Mouse (Mus musculus) liver, embryonic 14.5 days (tissue): ENCODE results near the gene Sh3rf1. TPM values are rescaled to one million over a fixed set of nuclear protein-coding genes. Genes with fewer than 3 reads are reported as not detected.

Source experiments
- ATAC-seq: fragments of 200-750 bp; cut with Nextera tagmentation; 2 replicates; pipeline ENCODE4 v1.8.0; 2017; ENCODE audit warnings: moderate number of reproducible peaks, mild to moderate bottlenecking, moderate library complexity; ENCODE audit not compliant: insufficient read depth
- DNase-seq, 3 experiments: peaks; one replicate each; pipeline ENCODE4 v3.0.0-alpha.2; 2012 to 2013; ENCODE audit warnings: low read depth in 3 of 3, low spot score in 3 of 3
- H3K27ac ChIP-seq: fragments of 300-500 bp; sonication (generic); 2 replicates; pipeline ENCODE4 v1.5.1; 2014; ENCODE audit warnings: moderate library complexity, mild to moderate bottlenecking, control low read depth, inconsistent platforms
- H3K27me3 ChIP-seq: fragments of 300-500 bp; sonication (generic); 2 replicates; pipeline ENCODE4 v1.6.1; 2014; ENCODE audit warnings: mild to moderate bottlenecking, low read length, moderate library complexity; ENCODE audit not compliant: control insufficient read depth, insufficient read depth
- H3K36me3 ChIP-seq: fragments of 300-500 bp; sonication (generic); replicated peaks from 2 replicates; pipeline ENCODE4 v1.6.1; 2014; ENCODE audit warnings: low read depth; ENCODE audit not compliant: control insufficient read depth, insufficient read depth
- H3K4me1 ChIP-seq, 2 experiments: fragments of 200-500 bp in 1 of 2; fragments of 300-500 bp in 1 of 2; sonication (generic) in 1 of 2; replicated peaks; 2 replicates each; pipeline ENCODE4 v1.6.1; 2012 to 2014; ENCODE audit warnings: antibody characterized with exemption in 1 of 2, inconsistent platforms in 1 of 2, low read length in 1 of 2; ENCODE audit not compliant: control insufficient read depth in 2 of 2, insufficient read depth in 2 of 2
- H3K4me2 ChIP-seq: fragments of 300-500 bp; sonication (generic); 2 replicates; pipeline ENCODE4 v1.6.1; 2014; ENCODE audit warnings: low read depth, mild to moderate bottlenecking, control low read depth, moderate library complexity
- H3K4me3 ChIP-seq, 2 experiments: fragments of 200-500 bp in 1 of 2; fragments of 300-500 bp in 1 of 2; sonication (generic) in 1 of 2; 2 replicates each; pipeline ENCODE4 v1.5.1; 2012 to 2014; ENCODE audit warnings: low read depth in 2 of 2, low read length in 2 of 2, mild to moderate bottlenecking in 2 of 2, control low read depth in 1 of 2, inconsistent platforms in 1 of 2, moderate library complexity in 1 of 2; ENCODE audit not compliant: insufficient read depth in 1 of 2
- H3K9ac ChIP-seq: fragments of 300-500 bp; sonication (generic); replicated peaks from 2 replicates; pipeline ENCODE4 v1.6.1; 2014; ENCODE audit warnings: mild to moderate bottlenecking, control low read depth, moderate library complexity
- H3K9me3 ChIP-seq: fragments of 300-500 bp; sonication (generic); 2 replicates; pipeline ENCODE4 v1.6.1; 2016; ENCODE audit warnings: low read length, mixed read lengths; ENCODE audit not compliant: control insufficient read depth
- CTCF ChIP-seq: IDR thresholded peaks from 2 replicates; pipeline ENCODE4 v1.5.1; 2016; ENCODE audit warnings: antibody characterized with exemption, low read depth, control low read depth
- EP300 ChIP-seq: IDR thresholded peaks from 2 replicates; pipeline ENCODE4 v1.6.1; 2016; ENCODE audit warnings: antibody characterized with exemption, low read depth
- WGBS: fragments of 180-500 bp; shearing (Covaris S2); extraction: QIAGEN DNeasy Blood & Tissue Kit; methylation state at CpG from one replicate; pipeline ENCODE4 v1.1.7; 2014; ENCODE audit not compliant: insufficient replicate concordance; 5-methylcytosine and 5-hydroxymethylcytosine counted together
- polyA plus RNA-seq, 2 experiments: library from polyadenylated mRNA; depleted of rRNA in 1 of 2; stranded (reverse) in 1 of 2; unstranded in 1 of 2; fragments of >200 nt; fragmentation: Nextera tagmentation in 1 of 2; extraction: Ambion mirVana in 1 of 2; gene quantifications; 2 replicates each; pipeline versions ENCODE4 v1.2.1 to v1.2.3; 2012 to 2014

Gene Sh3rf1
- polyA plus RNA-seq, 2 experiments = 0.61 to 0.85 TPM

DNA sequence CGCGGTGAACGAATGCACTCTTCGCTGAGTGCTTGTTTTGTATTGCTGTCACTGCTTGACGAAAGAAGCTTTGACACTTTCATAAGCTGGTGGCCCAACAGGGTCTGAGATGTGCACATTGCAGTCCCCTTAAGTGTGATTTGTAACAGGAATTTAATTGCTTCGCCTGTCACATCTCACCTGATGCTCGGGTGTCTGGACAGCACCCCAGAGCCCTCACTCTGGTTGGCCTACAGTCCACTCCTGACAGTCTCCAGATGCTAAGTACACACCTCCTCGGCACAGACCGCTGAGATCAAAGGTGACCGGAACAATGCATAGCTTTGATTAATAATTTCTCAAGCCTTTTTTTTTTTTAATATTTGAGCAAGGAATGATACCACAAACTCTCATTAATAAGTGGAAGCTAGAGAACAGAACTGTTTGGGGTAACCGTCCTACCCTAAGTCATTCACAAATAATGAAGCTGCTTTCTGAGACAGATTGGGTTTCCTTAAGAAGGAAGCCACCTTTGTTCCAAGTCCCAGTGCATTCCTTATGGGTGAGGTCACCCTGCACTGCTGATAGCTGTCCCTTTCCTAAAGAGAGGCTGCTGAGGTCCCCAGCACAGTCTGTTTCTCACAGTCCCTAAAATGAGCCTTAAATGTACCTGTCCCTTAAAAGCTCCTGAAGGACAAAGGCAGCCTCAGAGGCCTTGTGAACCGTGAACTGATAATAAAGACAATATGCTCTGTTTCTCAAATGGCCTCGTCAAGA is 23.8 kb downstream of the Sh3rf1 start:
- no peaks in the 10 kb centered on the region for H3K4me1 ChIP-seq
- ATAC-seq = no peak
- whole genome bisulfite sequencing = 70% methylated on average over 13 of the region's 13 CpGs
- H3K9ac ChIP-seq = no peak overlapping the region
- TF ChIP-seq EP300 = no peak
- no peak for TF ChIP-seq CTCF
- no peaks in the 10 kb centered on the region for H3K9me3 ChIP-seq
- no peak overlapping the region for H3K4me2 ChIP-seq
- H3K27me3 ChIP-seq = no peaks in the 10 kb centered on the region
- DNase-seq = no peak
- no peaks in the 10 kb centered on the region for H3K36me3 ChIP-seq
- no peak overlapping the region for H3K27ac ChIP-seq
- H3K4me3 ChIP-seq = no peak overlapping the region

DNA sequence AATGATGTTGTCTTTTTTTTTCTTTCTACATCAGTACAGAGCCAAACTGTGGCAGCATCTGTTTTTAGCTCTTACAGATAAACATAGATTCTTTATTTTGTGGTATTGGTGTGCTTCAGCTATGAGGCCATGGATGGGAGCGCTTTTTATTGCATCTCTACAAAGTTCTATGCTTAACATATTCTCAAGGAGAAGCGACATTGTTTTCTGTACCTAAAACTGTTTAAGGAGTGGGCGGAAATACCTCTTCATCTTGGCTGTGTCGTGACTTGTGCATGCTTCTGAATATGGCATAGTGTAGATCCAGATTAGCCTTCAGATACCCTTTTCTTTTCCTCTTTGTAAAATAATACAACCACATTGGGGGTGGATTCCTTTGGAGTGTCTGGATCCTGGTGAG is 25.8 kb downstream of the Sh3rf1 start:
- WGBS = 66% methylated on average over 4 of the region's 4 CpGs
- Histone ChIP-seq H3K9ac (no peak overlapping the region), H3K4me3 (no peak overlapping the region), H3K4me2 (no peak overlapping the region), H3K36me3 (no peaks in the 10 kb centered on the region), H3K9me3 (no peaks in the 10 kb centered on the region), H3K27me3 (no peaks in the 10 kb centered on the region), H3K27ac (no peak overlapping the region), H3K4me1 (no peaks in the 10 kb centered on the region)
- TF ChIP-seq EP300 = no peak
- no peak for TF ChIP-seq CTCF
- ATAC-seq (no peak), DNase-seq (no peak)

DNA sequence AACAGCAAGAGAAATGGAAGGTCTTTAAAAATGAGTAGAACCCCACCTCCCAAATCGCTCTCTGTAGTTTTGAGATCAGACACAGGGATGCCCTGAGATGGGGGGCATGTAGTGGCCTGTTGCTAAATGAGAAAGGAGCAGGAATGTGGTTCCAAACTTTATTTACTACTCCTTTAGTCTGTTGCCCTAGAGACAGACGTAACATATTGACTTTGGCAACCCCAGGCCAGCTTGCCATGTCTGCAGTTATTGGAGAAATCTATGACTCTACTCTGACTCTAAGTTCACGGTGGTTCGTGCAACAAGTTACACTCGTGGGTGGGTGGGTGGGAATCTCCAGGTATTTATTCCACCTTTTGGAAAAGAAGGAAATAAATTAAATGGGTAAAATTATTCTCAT is 30.5 kb downstream of the Sh3rf1 start:
- Histone ChIP-seq H3K9ac (no peak overlapping the region), H3K36me3 (no peaks in the 10 kb centered on the region), H3K27me3 (no peaks in the 10 kb centered on the region), H3K4me3 (no peak overlapping the region), H3K4me2 (no peak overlapping the region), H3K4me1 (peaks cover 0 to 3% of the 10 kb centered on the region in 2 experiments; a peak in 2 of 4 replicates), H3K27ac (no peak overlapping the region), H3K9me3 (no peaks in the 10 kb centered on the region)
- DNase-seq (no peak), ATAC-seq (no peak)
- TF ChIP-seq CTCF (no peak), EP300 (no peak)
- WGBS = 62% methylated on average over 5 of the region's 5 CpGs

DNA sequence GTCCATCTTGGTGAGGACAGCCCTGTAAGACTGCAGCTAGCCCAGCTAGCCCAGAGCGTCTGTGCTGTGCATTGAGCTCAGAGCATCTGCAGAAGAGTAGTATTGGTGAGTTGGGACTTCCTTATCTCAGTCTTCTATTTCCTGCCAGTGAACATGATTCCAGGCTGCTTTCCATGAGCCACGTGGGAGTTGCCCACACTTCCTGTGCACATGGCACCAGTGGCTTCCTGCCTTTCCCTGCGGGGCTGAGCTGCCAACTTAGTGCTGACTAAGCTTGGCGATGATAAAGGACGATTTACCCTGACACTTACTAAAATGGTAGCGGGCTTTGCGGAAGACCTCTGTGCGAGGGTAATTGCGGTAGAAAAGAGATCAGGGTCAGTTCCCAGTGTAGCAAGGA is 35.2 kb downstream of the Sh3rf1 start:
- Histone ChIP-seq H3K27me3 (no peaks in the 10 kb centered on the region), H3K27ac (no peak overlapping the region), H3K36me3 (no peaks in the 10 kb centered on the region), H3K9ac (no peak overlapping the region), H3K4me3 (no peak overlapping the region), H3K4me1 (peaks cover 0 to 3% of the 10 kb centered on the region in 2 experiments; a peak in 2 of 4 replicates), H3K9me3 (no peaks in the 10 kb centered on the region), H3K4me2 (no peak overlapping the region)
- no peak for DNase-seq
- TF ChIP-seq EP300 = no peak
- no peak for TF ChIP-seq CTCF
- no peak for ATAC-seq
- WGBS = 22% methylated on average over 9 of the region's 9 CpGs

DNA sequence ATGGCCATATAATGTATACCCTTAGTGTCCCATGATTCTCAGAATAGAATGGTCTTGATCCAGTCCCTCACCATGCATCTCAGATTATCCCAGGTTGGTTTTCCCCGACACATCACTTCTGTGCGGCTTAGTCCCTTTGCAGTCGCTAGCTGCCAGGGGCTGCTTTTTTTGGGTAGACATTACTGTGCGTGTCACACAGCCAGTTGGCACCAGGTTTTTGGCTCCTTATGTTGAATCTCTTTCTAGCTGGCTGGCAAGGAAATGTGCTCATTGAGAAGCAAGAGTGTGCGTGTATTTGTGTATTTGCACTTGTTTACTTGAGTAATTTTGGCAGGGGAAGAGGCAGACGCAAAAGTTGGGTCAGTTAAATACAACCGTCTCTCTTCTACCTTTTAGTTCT is 35.9 kb downstream of the Sh3rf1 start:
- TF ChIP-seq CTCF = no peak
- no peak for TF ChIP-seq EP300
- Histone ChIP-seq H3K4me1 (peaks cover 0 to 3% of the 10 kb centered on the region in 2 experiments; a peak in 2 of 4 replicates), H3K9ac (no peak overlapping the region), H3K4me3 (no peak overlapping the region), H3K36me3 (no peaks in the 10 kb centered on the region), H3K27ac (no peak overlapping the region), H3K4me2 (no peak overlapping the region), H3K9me3 (no peaks in the 10 kb centered on the region), H3K27me3 (no peaks in the 10 kb centered on the region)
- DNase-seq = no peak
- no peak for ATAC-seq
- WGBS = 72% methylated on average over 7 of the region's 7 CpGs
